Mouse (Mus musculus) neural tube, embryonic 14.5 days (tissue): Measurements from ENCODE around the gene Dock2. TPM values are rescaled to one million over a fixed set of nuclear protein-coding genes. Genes with fewer than 3 reads are reported as not detected.

ENCODE experiments used
- ATAC-seq: fragments of 200-750 bp; cut with Nextera tagmentation; 2 replicates; pipeline ENCODE4 v1.8.0; 2017; ENCODE audit warnings: low read depth, mild to moderate bottlenecking, moderate TSS enrichment, moderate library complexity
- H3K27ac ChIP-seq: fragments of 300-500 bp; sonication (generic); 2 replicates; pipeline ENCODE4 v1.5.1; 2014; ENCODE audit warnings: low read depth, mild to moderate bottlenecking, control low read depth, low read length, moderate library complexity, mixed read lengths
- H3K27me3 ChIP-seq: fragments of 300-500 bp; sonication (generic); 2 replicates; pipeline ENCODE4 v1.6.1; 2014; ENCODE audit warnings: low read length; ENCODE audit not compliant: control insufficient read depth, insufficient read depth
- H3K36me3 ChIP-seq: fragments of 300-500 bp; sonication (generic); 2 replicates; pipeline ENCODE4 v1.6.1; 2014; ENCODE audit warnings: low read length, mixed read lengths; ENCODE audit not compliant: control insufficient read depth, insufficient read depth
- H3K4me1 ChIP-seq: fragments of 300-500 bp; sonication (generic); 2 replicates; pipeline ENCODE4 v1.6.1; 2014; ENCODE audit warnings: low read length; ENCODE audit not compliant: control insufficient read depth, insufficient read depth
- H3K4me2 ChIP-seq: fragments of 300-500 bp; sonication (generic); 2 replicates; pipeline ENCODE4 v1.6.1; 2014; ENCODE audit warnings: mild to moderate bottlenecking, low read depth, low read length, control low read depth
- H3K4me3 ChIP-seq: fragments of 300-500 bp; sonication (generic); 2 replicates; pipeline ENCODE4 v1.5.1; 2014; ENCODE audit warnings: low read depth, low read length, control low read depth, mixed read lengths
- H3K9ac ChIP-seq: fragments of 300-500 bp; sonication (generic); replicated peaks from 2 replicates; pipeline ENCODE4 v1.6.1; 2014; ENCODE audit warnings: low read depth, mild to moderate bottlenecking, control low read depth, low read length, mixed read lengths
- H3K9me3 ChIP-seq: fragments of 300-500 bp; sonication (generic); 2 replicates; pipeline ENCODE4 v1.6.1; 2016; ENCODE audit warnings: low read length; ENCODE audit not compliant: control insufficient read depth
- WGBS: fragments of 180-500 bp; shearing (Covaris S2); extraction: QIAGEN DNeasy Blood & Tissue Kit; methylation state at CpG from one replicate; pipeline ENCODE4 v1.1.7; 2014; 5-methylcytosine and 5-hydroxymethylcytosine counted together
- polyA plus RNA-seq: library from polyadenylated mRNA; unstranded; fragments of >200 nt; fragmentation: Nextera tagmentation; extraction: Ambion mirVana; gene quantifications from 2 replicates; pipeline ENCODE4 v1.2.1, GENCODE M21; 2014

Dock2 gene
- polyA plus RNA-seq, 1 experiment from 2014 or later, result 0.83 TPM

- no peak overlapping the region for H3K27ac ChIP-seq
- no peaks in the 10 kb centered on the region for H3K9me3 ChIP-seq
- no peak overlapping the region for H3K9ac ChIP-seq
- H3K36me3 ChIP-seq, result no peaks in the 10 kb centered on the region
- H3K4me3 ChIP-seq, result no peak overlapping the region
- no peak overlapping the region for H3K4me2 ChIP-seq
- no peak for ATAC-seq
- H3K27me3 ChIP-seq, result no peaks in the 10 kb centered on the region
- no peaks in the 10 kb centered on the region for H3K4me1 ChIP-seq
- WGBS, result 57% methylated on average over 2 of the region's 2 CpGs
Measured at GRCm38 (mm10) chr11:34774636-34775035, 9.1 kb downstream of the Dock2 start.

GRCm38 (mm10) chr11:34773304-34773895 is 10.3 kb downstream of the Dock2 start:
- ATAC-seq, result no peak
- Histone ChIP-seq H3K4me3 (no peak overlapping the region), H3K4me2 (no peak overlapping the region), H3K9me3 (no peaks in the 10 kb centered on the region), H3K27me3 (no peaks in the 10 kb centered on the region), H3K36me3 (no peaks in the 10 kb centered on the region), H3K9ac (no peak overlapping the region), H3K4me1 (no peaks in the 10 kb centered on the region), H3K27ac (no peak overlapping the region)
- 92% methylated on average over 9 of the region's 9 CpGs for WGBS

DNA sequence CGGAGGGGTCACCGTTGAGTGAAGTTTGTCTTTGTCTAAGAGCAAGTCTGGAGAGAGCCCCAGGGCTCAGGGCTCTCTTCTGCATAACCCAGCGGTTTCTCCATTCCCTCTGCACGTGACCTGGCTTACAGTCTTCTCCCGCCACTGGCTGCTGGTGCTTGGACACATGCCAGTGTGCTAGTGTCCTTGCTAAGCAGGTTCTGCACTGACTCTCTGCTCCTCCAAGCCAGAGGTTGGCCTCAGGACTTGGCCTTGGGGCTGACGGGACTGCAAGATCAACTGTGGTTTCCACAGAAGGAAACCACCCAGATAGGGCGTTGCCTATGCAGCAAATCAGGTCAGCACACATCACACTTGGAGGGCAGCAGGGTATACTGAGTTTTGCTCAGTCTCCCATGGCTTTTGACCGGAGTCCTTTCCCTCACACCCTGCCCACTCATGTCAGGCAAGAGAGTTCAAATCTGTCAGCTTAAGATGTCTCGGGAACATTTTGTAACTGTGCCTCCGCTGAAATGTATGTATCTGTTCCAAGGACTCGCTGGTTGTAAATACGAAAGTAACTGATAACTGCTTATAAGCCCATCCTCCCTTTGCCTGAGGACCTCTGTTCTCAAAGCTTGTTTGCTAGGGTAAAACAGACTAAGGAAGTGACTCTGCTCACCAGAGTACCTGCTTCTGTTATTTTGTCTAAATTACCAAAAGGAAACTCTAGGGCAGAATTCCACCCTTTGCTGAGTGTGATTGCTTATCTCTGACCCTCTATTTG is 12.3 kb downstream of the Dock2 start:
- no peaks in the 10 kb centered on the region for H3K4me1 ChIP-seq
- 70% methylated on average over 12 of the region's 12 CpGs for WGBS
- ATAC-seq, result no peak; the same call in 1 of the 2 replicates
- H3K4me2 ChIP-seq, result no peak overlapping the region
- no peak overlapping the region for H3K9ac ChIP-seq
- H3K27ac ChIP-seq, result no peak overlapping the region
- H3K4me3 ChIP-seq, result no peak overlapping the region
- no peaks in the 10 kb centered on the region for H3K27me3 ChIP-seq
- H3K36me3 ChIP-seq, result no peaks in the 10 kb centered on the region
- no peaks in the 10 kb centered on the region for H3K9me3 ChIP-seq

DNA sequence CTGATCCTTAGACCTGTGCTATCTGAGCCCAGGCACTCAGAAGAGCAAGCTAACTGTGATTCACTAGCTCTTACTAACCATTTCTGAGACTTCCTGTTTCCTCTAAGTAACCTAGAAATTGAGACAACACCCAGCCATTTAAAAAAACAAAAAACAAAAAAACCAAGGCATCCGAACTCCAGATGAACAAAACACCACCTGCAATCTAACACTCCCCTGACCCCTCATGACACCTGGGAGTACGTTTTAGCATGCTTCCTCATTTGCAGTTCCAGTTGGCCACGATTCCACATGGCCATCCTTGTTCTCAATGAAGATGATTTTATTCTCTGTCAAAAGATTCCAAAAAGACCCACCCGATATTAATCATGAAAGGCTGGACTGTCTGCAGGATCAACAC is 13.0 kb downstream of the Dock2 start:
- ATAC-seq, result no peak
- 83% methylated on average over 4 of the region's 4 CpGs for WGBS

DNA sequence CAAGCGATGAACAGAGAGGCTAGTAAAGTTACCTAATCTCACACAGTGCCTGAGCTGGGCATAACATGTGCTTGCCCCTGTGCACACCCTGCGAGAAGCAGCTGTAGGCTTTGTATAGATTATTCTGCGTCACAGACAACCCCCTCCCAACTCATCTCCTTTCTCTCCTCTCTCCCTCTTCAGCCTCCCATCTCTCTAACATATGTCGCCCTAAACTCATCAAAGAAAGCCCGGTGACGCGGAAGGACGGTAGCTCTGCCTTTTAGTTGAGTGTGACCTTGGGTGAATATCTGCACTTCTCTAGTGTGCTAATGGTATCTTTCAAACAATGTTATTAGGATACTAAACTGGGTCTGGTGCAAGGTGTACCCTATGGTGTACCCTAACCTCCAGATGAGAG is 13.7 kb downstream of the Dock2 start:
- 81% methylated on average over 8 of the region's 8 CpGs for WGBS
- ATAC-seq, result no peak
- Histone ChIP-seq H3K36me3 (no peaks in the 10 kb centered on the region), H3K27me3 (no peaks in the 10 kb centered on the region), H3K27ac (no peak overlapping the region), H3K4me1 (no peaks in the 10 kb centered on the region), H3K9me3 (no peaks in the 10 kb centered on the region), H3K9ac (no peak overlapping the region), H3K4me3 (no peak overlapping the region), H3K4me2 (no peak overlapping the region)

More for the DNA sequence above, 13.0 kb downstream of the Dock2 start:
- H3K9me3 ChIP-seq, result no peaks in the 10 kb centered on the region
- no peak overlapping the region for H3K27ac ChIP-seq
- H3K4me1 ChIP-seq, result no peaks in the 10 kb centered on the region
- no peak overlapping the region for H3K4me2 ChIP-seq
- no peak overlapping the region for H3K4me3 ChIP-seq
- no peaks in the 10 kb centered on the region for H3K27me3 ChIP-seq
- no peaks in the 10 kb centered on the region for H3K36me3 ChIP-seq
- H3K9ac ChIP-seq, result no peak overlapping the region

- Histone ChIP-seq H3K4me1 (no peaks in the 10 kb centered on the region), H3K9ac (no peak overlapping the region), H3K4me3 (no peak overlapping the region), H3K4me2 (no peak overlapping the region), H3K27ac (no peak overlapping the region), H3K9me3 (no peaks in the 10 kb centered on the region), H3K27me3 (no peaks in the 10 kb centered on the region), H3K36me3 (no peaks in the 10 kb centered on the region)
- 88% methylated on average over 2 of the region's 2 CpGs for WGBS
- no peak for ATAC-seq
Measured at GRCm38 (mm10) chr11:34769396-34769795, 14.3 kb downstream of the Dock2 start.

GRCm38 (mm10) chr11:34763739-34764361 is 19.8 kb downstream of the Dock2 start:
- H3K4me3 ChIP-seq, result no peak overlapping the region
- no peak for ATAC-seq
- no peaks in the 10 kb centered on the region for H3K4me1 ChIP-seq
- H3K9me3 ChIP-seq, result no peaks in the 10 kb centered on the region
- H3K27ac ChIP-seq, result no peak overlapping the region
- H3K27me3 ChIP-seq, result no peaks in the 10 kb centered on the region
- H3K9ac ChIP-seq, result no peak overlapping the region
- no peak overlapping the region for H3K4me2 ChIP-seq
- no peaks in the 10 kb centered on the region for H3K36me3 ChIP-seq
- WGBS, result 87% methylated on average over 5 of the region's 5 CpGs

GRCm38 (mm10) chr11:34762570-34763127 is 21.0 kb downstream of the Dock2 start:
- WGBS, result 85% methylated on average over 5 of the region's 5 CpGs
- H3K9me3 ChIP-seq, result no peaks in the 10 kb centered on the region

GRCm38 (mm10) chr11:34762125-34762524 is 21.6 kb downstream of the Dock2 start:
- no peak for ATAC-seq
- Histone ChIP-seq H3K27me3 (no peaks in the 10 kb centered on the region), H3K27ac (no peak overlapping the region), H3K9me3 (no peaks in the 10 kb centered on the region), H3K4me3 (no peak overlapping the region), H3K36me3 (no peaks in the 10 kb centered on the region), H3K9ac (no peak overlapping the region), H3K4me1 (no peaks in the 10 kb centered on the region), H3K4me2 (no peak overlapping the region)
- WGBS, result 91% methylated on average over 6 of the region's 6 CpGs

More at GRCm38 (mm10) chr11:34762570-34763127, 21.0 kb downstream of the Dock2 start:
- ATAC-seq, result no peak
- Histone ChIP-seq H3K36me3 (no peaks in the 10 kb centered on the region), H3K4me3 (no peak overlapping the region), H3K27ac (no peak overlapping the region), H3K4me1 (no peaks in the 10 kb centered on the region), H3K9ac (no peak overlapping the region), H3K27me3 (no peaks in the 10 kb centered on the region), H3K4me2 (no peak overlapping the region)
